Mouse (Mus musculus): ENCODE measurements around the gene Slc3a1. TPM values are rescaled to one million over a fixed set of nuclear protein-coding genes. Genes with fewer than 3 reads are reported as not detected.

The Slc3a1 gene
- polyA plus RNA-seq, 1 experiment from 2014 or later, result 2.2 TPM

- Histone ChIP-seq H3K4me3 (ENCODE audit: low read depth, low read length) (no peak overlapping the region), H3K9ac (ENCODE audit: low read length) (no peak overlapping the region), H3K4me2 (ENCODE audit: low read length) (no peak overlapping the region), H3K27ac (ENCODE audit: low read depth) (no peak overlapping the region), H3K9me3 (ENCODE audit: control insufficient read depth, low read length) (no peaks in the 10 kb centered on the region), H3K27me3 (replicated peaks; ENCODE audit: control insufficient read depth, insufficient read depth, low read length) (no peaks in the 10 kb centered on the region), H3K36me3 (ENCODE audit: control insufficient read depth, insufficient read depth, low read length) (peaks cover 86% of the 10 kb centered on the region), H3K4me1 (replicated peaks; ENCODE audit: control insufficient read depth, insufficient read depth, low read length) (no peaks in the 10 kb centered on the region)
- DNase-seq (ENCODE audit: low spot score) (no peak), ATAC-seq (replicated peaks; ENCODE audit: low FRiP score, low TSS enrichment, low read depth) (no peak)
- 96% methylated on average over 7 of the region's 7 CpGs for WGBS
These were observed 39.2 kb downstream of the Slc3a1 start for GRCm38 (mm10) chr17:85067331-85067730.

GRCm38 (mm10) chr17:85070658-85071057 lies 42.5 kb downstream of the Slc3a1 start:
- ATAC-seq (replicated peaks; ENCODE audit: low FRiP score, low TSS enrichment, low read depth) (no peak), DNase-seq (ENCODE audit: low spot score) (no peak)
- Histone ChIP-seq H3K27ac (ENCODE audit: low read depth) (no peak overlapping the region), H3K36me3 (ENCODE audit: control insufficient read depth, insufficient read depth, low read length) (peaks cover 66% of the 10 kb centered on the region), H3K9me3 (ENCODE audit: control insufficient read depth, low read length) (no peaks in the 10 kb centered on the region), H3K4me1 (replicated peaks; ENCODE audit: control insufficient read depth, insufficient read depth, low read length) (no peaks in the 10 kb centered on the region), H3K27me3 (replicated peaks; ENCODE audit: control insufficient read depth, insufficient read depth, low read length) (no peaks in the 10 kb centered on the region), H3K9ac (ENCODE audit: low read length) (no peak overlapping the region), H3K4me3 (ENCODE audit: low read depth, low read length) (no peak overlapping the region), H3K4me2 (ENCODE audit: low read length) (no peak overlapping the region)
- WGBS, result 83% methylated on average over 6 of the region's 6 CpGs

GRCm38 (mm10) chr17:85071088-85071775 lies 43.1 kb downstream of the Slc3a1 start:
- Histone ChIP-seq H3K9me3 (ENCODE audit: control insufficient read depth, low read length) (no peaks in the 10 kb centered on the region), H3K4me2 (ENCODE audit: low read length) (no peak overlapping the region), H3K27ac (ENCODE audit: low read depth) (no peak overlapping the region), H3K9ac (ENCODE audit: low read length) (no peak overlapping the region), H3K4me1 (replicated peaks; ENCODE audit: control insufficient read depth, insufficient read depth, low read length) (no peaks in the 10 kb centered on the region), H3K36me3 (ENCODE audit: control insufficient read depth, insufficient read depth, low read length) (peaks cover 66% of the 10 kb centered on the region), H3K27me3 (replicated peaks; ENCODE audit: control insufficient read depth, insufficient read depth, low read length) (no peaks in the 10 kb centered on the region), H3K4me3 (ENCODE audit: low read depth, low read length) (no peak overlapping the region)
- ATAC-seq (replicated peaks; ENCODE audit: low FRiP score, low TSS enrichment, low read depth) (no peak), DNase-seq (ENCODE audit: low spot score) (no peak)
- 90% methylated on average over 8 of the region's 8 CpGs for WGBS

- no peaks in the 10 kb centered on the region for H3K9me3 ChIP-seq (ENCODE audit: control insufficient read depth, low read length)
- no peak overlapping the region for H3K9ac ChIP-seq (ENCODE audit: low read length)
- WGBS, result 68% methylated on average over 11 of the region's 11 CpGs
- peaks cover 60% of the 10 kb centered on the region for H3K36me3 ChIP-seq (ENCODE audit: control insufficient read depth, insufficient read depth, low read length)
- DNase-seq (ENCODE audit: low spot score) (no peak), ATAC-seq (replicated peaks; ENCODE audit: low FRiP score, low TSS enrichment, low read depth) (no peak)
- no peak overlapping the region for H3K4me2 ChIP-seq (ENCODE audit: low read length)
- H3K27ac ChIP-seq (ENCODE audit: low read depth), result no peak overlapping the region
- H3K4me3 ChIP-seq (ENCODE audit: low read depth, low read length), result no peak overlapping the region
- H3K4me1 ChIP-seq (replicated peaks; ENCODE audit: control insufficient read depth, insufficient read depth, low read length), result no peaks in the 10 kb centered on the region
- H3K27me3 ChIP-seq (replicated peaks; ENCODE audit: control insufficient read depth, insufficient read depth, low read length), result no peaks in the 10 kb centered on the region
These were observed 44.2 kb downstream of the Slc3a1 start for GRCm38 (mm10) chr17:85072383-85072782.

- Histone ChIP-seq H3K36me3 (ENCODE audit: control insufficient read depth, insufficient read depth, low read length) (peaks cover 57% of the 10 kb centered on the region), H3K9ac (ENCODE audit: low read length) (no peak overlapping the region), H3K27me3 (replicated peaks; ENCODE audit: control insufficient read depth, insufficient read depth, low read length) (no peaks in the 10 kb centered on the region), H3K27ac (ENCODE audit: low read depth) (no peak overlapping the region), H3K4me3 (ENCODE audit: low read depth, low read length) (no peak overlapping the region), H3K9me3 (ENCODE audit: control insufficient read depth, low read length) (no peaks in the 10 kb centered on the region), H3K4me1 (replicated peaks; ENCODE audit: control insufficient read depth, insufficient read depth, low read length) (no peaks in the 10 kb centered on the region), H3K4me2 (ENCODE audit: low read length) (no peak overlapping the region)
- DNase-seq (ENCODE audit: low spot score) (no peak), ATAC-seq (replicated peaks; ENCODE audit: low FRiP score, low TSS enrichment, low read depth) (no peak)
- WGBS, result 70% methylated on average over 7 of the region's 7 CpGs
These were observed 45.0 kb downstream of the Slc3a1 start for GRCm38 (mm10) chr17:85073214-85073613.

GRCm38 (mm10) chr17:85074083-85074482 lies 45.9 kb downstream of the Slc3a1 start:
- H3K27me3 ChIP-seq (replicated peaks; ENCODE audit: control insufficient read depth, insufficient read depth, low read length), result no peaks in the 10 kb centered on the region
- WGBS, result 89% methylated on average over 4 of the region's 4 CpGs
- ATAC-seq (replicated peaks; ENCODE audit: low FRiP score, low TSS enrichment, low read depth), result no peak
- no peak overlapping the region for H3K9ac ChIP-seq (ENCODE audit: low read length)
- H3K4me2 ChIP-seq (ENCODE audit: low read length), result no peak overlapping the region
- no peak overlapping the region for H3K27ac ChIP-seq (ENCODE audit: low read depth)
- no peak overlapping the region for H3K4me3 ChIP-seq (ENCODE audit: low read depth, low read length)
- H3K4me1 ChIP-seq (replicated peaks; ENCODE audit: control insufficient read depth, insufficient read depth, low read length), result no peaks in the 10 kb centered on the region
- DNase-seq (ENCODE audit: low spot score), result no peak
- H3K9me3 ChIP-seq (ENCODE audit: control insufficient read depth, low read length), result no peaks in the 10 kb centered on the region
- H3K36me3 ChIP-seq (ENCODE audit: control insufficient read depth, insufficient read depth, low read length), result peaks cover 57% of the 10 kb centered on the region

GRCm38 (mm10) chr17:85079276-85079675 lies 51.1 kb downstream of the Slc3a1 start:
- Histone ChIP-seq H3K9me3 (ENCODE audit: control insufficient read depth, low read length) (no peaks in the 10 kb centered on the region), H3K4me1 (replicated peaks; ENCODE audit: control insufficient read depth, insufficient read depth, low read length) (no peaks in the 10 kb centered on the region), H3K36me3 (ENCODE audit: control insufficient read depth, insufficient read depth, low read length) (peaks cover 43% of the 10 kb centered on the region), H3K27ac (ENCODE audit: low read depth) (no peak overlapping the region), H3K27me3 (replicated peaks; ENCODE audit: control insufficient read depth, insufficient read depth, low read length) (no peaks in the 10 kb centered on the region), H3K4me2 (ENCODE audit: low read length) (no peak overlapping the region), H3K9ac (ENCODE audit: low read length) (no peak overlapping the region), H3K4me3 (ENCODE audit: low read depth, low read length) (no peak overlapping the region)
- DNase-seq (ENCODE audit: low spot score), result no peak
- no peak for ATAC-seq (replicated peaks; ENCODE audit: low FRiP score, low TSS enrichment, low read depth)
- 85% methylated on average over 3 of the region's 3 CpGs for WGBS

- H3K4me3 ChIP-seq (ENCODE audit: low read depth, low read length), result no peak overlapping the region
- peaks cover 31% of the 10 kb centered on the region for H3K36me3 ChIP-seq (ENCODE audit: control insufficient read depth, insufficient read depth, low read length)
- 95% methylated on average over 11 of the region's 11 CpGs for WGBS
- H3K9ac ChIP-seq (ENCODE audit: low read length), result no peak overlapping the region
- H3K9me3 ChIP-seq (ENCODE audit: control insufficient read depth, low read length), result no peaks in the 10 kb centered on the region
- no peak overlapping the region for H3K4me2 ChIP-seq (ENCODE audit: low read length)
- DNase-seq (ENCODE audit: low spot score) (no peak), ATAC-seq (replicated peaks; ENCODE audit: low FRiP score, low TSS enrichment, low read depth) (no peak)
- H3K27ac ChIP-seq (ENCODE audit: low read depth), result no peak overlapping the region
- H3K27me3 ChIP-seq (replicated peaks; ENCODE audit: control insufficient read depth, insufficient read depth, low read length), result no peaks in the 10 kb centered on the region
- no peaks in the 10 kb centered on the region for H3K4me1 ChIP-seq (replicated peaks; ENCODE audit: control insufficient read depth, insufficient read depth, low read length)
These were observed 52.6 kb downstream of the Slc3a1 start for GRCm38 (mm10) chr17:85080781-85081180.

GRCm38 (mm10) chr17:85085335-85085734 lies 57.2 kb downstream of the Slc3a1 start:
- peaks cover 12% of the 10 kb centered on the region for H3K36me3 ChIP-seq (ENCODE audit: control insufficient read depth, insufficient read depth, low read length)
- no peak overlapping the region for H3K4me2 ChIP-seq (ENCODE audit: low read length)
- no peaks in the 10 kb centered on the region for H3K27me3 ChIP-seq (replicated peaks; ENCODE audit: control insufficient read depth, insufficient read depth, low read length)
- H3K9me3 ChIP-seq (ENCODE audit: control insufficient read depth, low read length), result no peaks in the 10 kb centered on the region
- ATAC-seq (replicated peaks; ENCODE audit: low FRiP score, low TSS enrichment, low read depth), result no peak
- DNase-seq (ENCODE audit: low spot score), result no peak
- H3K9ac ChIP-seq (ENCODE audit: low read length), result no peak overlapping the region
- peaks cover 10% of the 10 kb centered on the region; the same call in 1 of the 2 replicates for H3K4me1 ChIP-seq (replicated peaks; ENCODE audit: control insufficient read depth, insufficient read depth, low read length)
- no peak overlapping the region for H3K27ac ChIP-seq (ENCODE audit: low read depth)
- WGBS, result 85% methylated on average over 2 of the region's 2 CpGs
- H3K4me3 ChIP-seq (ENCODE audit: low read depth, low read length), result no peak overlapping the region

Data from intestine, embryonic 14.5 days (tissue).